Mouse (Mus musculus) gastrocnemius, adult 18-20 months (tissue): ENCODE measurements at regions not wholly inside any gene's neighbourhood (a gene's known extent, or its start where the extent isn't known, plus 50 kb on each side); places are given as distances from the start of the nearest gene placed in this dataset.

Experiments used
- DNase-seq: peaks from one replicate; pipeline ENCODE4 v3.0.0; 2021; ENCODE audit warnings: low spot score

- no peak for DNase-seq
Measured at GRCm38 (mm10) chr3:143078310-143078709, 196.5 kb upstream of the Pkn2 start.

- DNase-seq: no peak
Measured at GRCm38 (mm10) chr3:143071839-143072373, 190.1 kb upstream of the Pkn2 start.

DNA sequence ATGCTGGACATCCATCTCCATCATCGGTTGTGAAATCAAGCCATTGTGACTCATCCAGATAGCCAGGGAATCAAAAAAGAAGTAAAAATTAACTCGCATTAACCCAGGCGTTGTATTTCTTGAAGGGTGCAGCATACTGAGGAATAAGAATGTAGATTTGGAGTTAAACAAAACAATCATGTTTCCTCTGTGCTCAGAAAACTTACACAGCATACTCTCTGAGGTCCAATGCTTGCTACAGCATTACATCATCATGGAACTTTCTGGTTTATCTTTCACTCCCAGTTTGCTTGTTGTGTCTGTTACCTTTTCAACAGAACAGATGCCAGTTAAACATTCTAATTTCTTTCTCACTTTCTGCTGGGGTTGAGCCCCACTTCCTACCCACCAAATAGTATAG is 173.1 kb upstream of the Pkn2 start:
- no peak for DNase-seq

DNA sequence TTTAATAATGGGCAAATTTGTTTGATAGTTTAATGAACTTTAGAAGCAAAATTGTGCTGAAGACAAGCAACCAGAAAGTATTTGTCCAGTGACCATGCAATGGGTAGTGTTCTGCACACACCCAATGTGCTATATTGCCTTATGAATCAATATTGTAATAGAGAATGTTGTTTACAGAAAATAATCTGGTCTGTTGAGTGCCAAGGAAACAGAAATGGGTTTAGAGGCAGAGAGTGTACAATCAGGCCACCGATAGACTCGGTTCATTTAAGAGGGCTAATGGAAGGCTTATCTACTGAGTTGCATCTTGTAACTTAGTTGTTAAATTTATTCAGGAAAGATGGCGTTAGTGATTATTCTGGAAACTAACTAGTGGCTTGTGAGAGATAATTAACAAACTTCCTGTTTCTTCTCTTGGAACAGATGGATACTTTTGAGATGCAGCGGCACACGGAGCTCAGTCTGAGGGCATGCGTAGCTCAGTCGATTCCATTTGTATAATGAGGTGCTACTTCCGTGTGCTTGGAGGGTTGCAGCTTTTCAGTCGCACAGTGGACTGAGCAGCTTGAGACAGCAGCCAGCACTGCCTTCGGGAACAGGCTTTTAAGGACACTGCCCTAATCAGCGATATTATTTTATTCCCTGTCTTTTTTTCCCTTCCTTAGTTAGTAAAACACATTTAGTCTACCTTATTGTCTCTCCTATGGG is 171.6 kb upstream of the Pkn2 start:
- no peak for DNase-seq

- peak; percentile 1 for DNase-seq
Measured at GRCm38 (mm10) chr3:143040666-143041065, 158.9 kb upstream of the Pkn2 start.

- no peak for DNase-seq
Measured at GRCm38 (mm10) chr3:143036108-143036507, 154.3 kb upstream of the Pkn2 start.

DNA sequence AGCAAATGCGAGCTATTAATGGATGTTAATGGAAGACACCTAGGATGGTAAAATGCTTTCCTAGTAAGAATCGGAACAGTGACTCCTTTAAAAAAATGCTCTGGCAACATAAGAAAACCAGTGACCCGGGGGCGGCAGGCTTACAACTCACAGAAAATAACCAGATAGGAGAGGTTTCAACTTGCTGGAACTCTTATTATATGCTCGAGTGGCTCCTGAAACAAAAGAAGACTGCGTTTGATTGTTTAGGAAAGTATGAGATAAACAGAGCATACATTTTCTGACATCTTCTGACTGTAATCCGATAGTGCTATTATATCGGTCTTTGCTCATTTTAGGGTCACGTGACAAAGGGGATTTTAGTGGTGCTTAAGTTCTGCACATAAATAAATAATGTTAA is 152.8 kb upstream of the Pkn2 start:
- DNase-seq: no peak

DNA sequence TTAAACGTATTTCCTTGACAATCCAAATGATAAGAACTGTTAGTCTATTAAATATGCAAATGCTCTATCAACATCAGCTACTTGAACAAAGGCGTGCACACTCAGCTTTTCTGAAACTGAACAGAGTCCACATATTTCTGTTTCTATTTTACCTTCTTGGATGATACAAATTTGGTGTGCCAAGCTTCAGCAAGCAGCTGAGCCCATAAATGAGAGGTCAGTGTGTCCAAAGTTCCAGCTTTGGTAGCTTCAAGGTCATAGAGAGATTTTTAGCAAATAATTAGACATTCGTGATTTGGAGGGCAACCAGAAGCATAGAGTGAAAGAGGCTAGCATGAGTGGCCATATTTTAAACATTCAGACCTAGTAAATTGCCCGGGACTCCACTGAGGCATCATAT is 140.7 kb upstream of the Pkn2 start:
- no peak for DNase-seq

GRCm38 (mm10) chr3:143021159-143021871 is 139.5 kb upstream of the Pkn2 start:
- DNase-seq: no peak

- no peak for DNase-seq
Measured at GRCm38 (mm10) chr3:143017480-143017879, 135.7 kb upstream of the Pkn2 start.

DNA sequence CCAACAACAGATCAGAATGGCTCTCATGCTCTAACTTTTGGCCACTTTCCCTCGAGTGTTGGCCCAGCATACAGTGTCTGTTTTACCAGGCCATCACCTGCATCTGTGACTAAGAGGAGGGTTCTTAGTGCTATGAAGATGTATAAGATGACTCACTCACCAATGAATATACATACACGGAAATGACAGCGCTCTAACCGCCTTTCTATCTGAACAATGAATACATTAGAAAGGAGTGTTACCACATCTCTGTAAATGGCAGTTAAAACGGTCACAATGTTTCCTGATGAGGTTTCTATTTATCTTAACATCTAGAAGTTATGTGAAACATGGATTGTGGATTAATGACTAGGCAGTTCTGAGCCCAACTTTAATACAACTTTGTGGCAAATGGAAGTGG is 135.0 kb upstream of the Pkn2 start:
- DNase-seq: no peak

GRCm38 (mm10) chr3:143014421-143014820 is 132.6 kb upstream of the Pkn2 start:
- no peak for DNase-seq

DNA sequence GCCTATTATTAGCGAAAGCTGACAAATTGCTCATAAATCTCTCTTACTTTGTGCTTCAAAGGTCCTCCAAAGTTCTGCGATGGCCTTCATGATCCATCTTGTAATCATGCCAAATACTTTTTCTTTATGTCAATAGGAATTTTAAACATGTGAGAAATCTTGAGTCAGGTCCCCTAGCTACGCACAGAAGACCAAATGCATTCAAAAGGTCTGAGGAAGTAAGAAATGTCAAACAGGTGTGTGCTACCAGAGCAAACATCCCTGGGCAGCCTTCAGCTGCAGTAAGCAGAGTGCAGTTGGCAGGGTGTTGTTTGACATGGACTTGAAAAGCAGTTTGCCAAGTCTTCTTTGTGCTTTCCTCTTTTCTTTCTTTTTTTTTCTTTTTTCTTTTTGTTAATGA is 125.2 kb upstream of the Pkn2 start:
- no peak for DNase-seq

DNA sequence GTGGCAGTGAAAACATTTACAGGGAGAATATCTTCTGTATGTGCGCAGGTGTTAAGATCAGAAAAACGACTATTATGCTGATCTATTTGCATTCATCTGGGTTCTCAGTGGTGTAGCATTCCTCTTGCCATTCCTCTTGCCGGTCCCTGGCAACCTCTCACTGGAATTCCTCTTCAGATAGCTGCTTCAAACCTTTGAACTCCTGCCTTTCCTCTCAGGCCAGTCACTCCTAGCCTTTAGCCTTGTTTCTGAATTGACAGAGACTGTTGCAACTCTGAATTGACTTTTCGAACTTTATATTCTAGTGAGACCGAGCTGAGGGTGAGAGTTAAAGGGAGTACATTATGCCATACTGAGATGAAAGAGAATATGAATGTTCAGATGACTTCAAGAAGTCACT is 120.1 kb upstream of the Pkn2 start:
- DNase-seq: no peak

- DNase-seq: no peak
Measured at GRCm38 (mm10) chr3:142995981-142996743, 114.4 kb upstream of the Pkn2 start.

- DNase-seq: no peak
Measured at GRCm38 (mm10) chr3:142984547-142984946, 102.7 kb upstream of the Pkn2 start.

- DNase-seq: no peak
Measured at GRCm38 (mm10) chr3:142981221-142981620, 99.4 kb upstream of the Pkn2 start.

DNA sequence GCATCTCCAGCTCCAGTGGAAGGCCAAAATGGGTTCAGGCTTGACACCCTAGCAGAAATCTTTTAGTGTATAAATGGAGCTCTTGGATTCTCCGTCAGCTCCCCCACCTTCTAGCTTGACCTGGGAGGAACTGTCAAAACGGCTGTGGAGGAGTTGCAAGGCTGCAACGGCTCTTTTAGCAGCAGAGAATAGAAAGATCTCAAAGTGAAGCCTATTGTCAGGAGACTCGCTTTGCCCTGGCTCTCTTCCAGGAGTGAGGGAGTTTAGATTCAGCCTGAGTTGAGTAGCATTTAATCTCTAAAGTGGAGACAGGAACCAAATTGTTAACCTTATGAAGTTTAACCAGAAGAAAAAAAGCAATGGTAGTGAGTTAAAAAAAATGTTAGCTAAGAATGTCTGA is 97.4 kb upstream of the Pkn2 start:
- no peak for DNase-seq

DNA sequence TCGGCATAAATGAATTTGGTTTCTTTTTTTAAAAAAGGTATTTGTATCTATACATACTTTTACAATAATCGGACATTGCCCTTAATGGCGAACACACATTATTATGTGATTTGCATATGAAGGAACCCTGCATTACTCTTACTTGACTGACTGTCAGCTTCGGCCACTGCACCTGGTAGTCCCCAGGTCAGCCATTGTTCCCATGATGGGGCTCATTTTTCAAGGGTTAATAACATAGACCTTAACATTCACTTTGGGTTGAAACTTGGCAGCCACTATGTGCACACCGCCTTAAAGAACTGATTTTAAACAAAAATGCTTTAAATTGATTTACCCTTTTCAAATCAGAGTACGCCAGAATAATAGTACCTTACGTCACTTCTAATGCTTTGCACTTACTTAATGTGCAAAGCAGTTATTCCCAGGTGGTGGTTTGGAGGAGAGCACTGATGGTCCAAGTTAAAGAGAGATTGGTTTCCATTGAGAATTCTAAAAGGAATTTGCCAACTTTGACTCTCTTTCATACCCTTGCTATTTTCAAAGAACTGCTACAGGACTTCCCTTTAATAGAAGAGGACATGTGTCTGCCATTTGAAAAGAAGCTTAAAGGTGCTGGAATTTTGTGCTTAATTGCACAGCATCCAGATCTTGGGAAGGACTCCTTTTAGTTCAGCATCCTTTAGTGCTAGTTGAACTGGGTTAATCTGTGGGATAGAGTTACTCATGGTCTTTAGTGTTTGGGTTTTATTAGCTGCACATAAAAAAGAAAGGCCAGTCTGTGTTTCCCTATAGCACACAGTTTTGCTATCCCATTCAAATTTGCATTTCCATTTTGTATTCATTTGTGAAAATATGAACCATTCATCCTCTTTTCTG is 95.0 kb upstream of the Pkn2 start:
- no peak for DNase-seq

DNA sequence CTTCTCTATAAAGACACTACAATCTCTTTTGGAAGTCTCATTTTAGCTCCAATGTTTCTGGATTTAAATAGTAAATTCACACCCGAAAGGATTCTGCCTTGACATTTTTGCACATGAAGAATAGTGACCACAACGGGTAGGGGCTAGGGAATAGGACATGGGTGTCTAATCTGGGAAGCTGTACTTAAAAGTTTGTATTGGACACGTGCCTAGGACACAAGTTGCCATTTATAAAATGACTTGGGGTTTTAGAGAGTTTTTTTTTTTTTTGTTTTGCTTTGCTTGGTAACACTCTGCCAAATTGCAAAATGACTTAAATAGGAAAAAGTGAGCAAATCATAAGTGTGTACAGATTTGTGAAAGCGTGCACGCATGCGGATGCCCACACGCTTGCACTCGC is 93.8 kb upstream of the Pkn2 start:
- DNase-seq: no peak

DNA sequence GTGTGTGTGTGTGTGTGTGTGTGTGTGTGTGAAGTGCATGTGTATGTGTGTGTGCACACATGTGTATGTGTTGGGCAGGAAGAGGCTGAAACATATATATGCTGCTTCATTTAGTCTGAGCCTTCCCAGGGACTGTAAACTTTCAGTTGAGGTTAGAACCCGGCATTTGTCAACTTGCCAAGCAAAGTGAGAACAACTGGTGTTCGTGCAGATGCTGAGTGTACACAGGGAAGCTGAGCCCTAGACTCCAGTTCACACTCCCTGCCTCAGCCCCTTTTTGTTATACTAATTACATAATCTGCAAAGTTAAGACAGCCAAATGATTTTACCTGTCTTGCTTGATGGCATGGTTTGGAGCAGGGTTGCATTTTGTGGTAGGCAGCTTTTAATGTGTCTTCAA is 87.7 kb upstream of the Pkn2 start:
- no peak for DNase-seq
